Mouse (Mus musculus) stomach, embryonic 14.5 days (tissue): ENCODE measurements around the gene Pogz. TPM values are rescaled to one million over a fixed set of nuclear protein-coding genes. Genes with fewer than 3 reads are reported as not detected.

ENCODE experiments used
- ATAC-seq: fragments of 200-750 bp; cut with Nextera tagmentation; 2 replicates; pipeline ENCODE4 v1.8.0; 2017; ENCODE audit warnings: low read depth, moderate TSS enrichment; ENCODE audit not compliant: insufficient number of reproducible peaks, insufficient read depth, low FRiP score
- H3K27ac ChIP-seq: fragments of 300-500 bp; sonication (generic); 2 replicates; pipeline ENCODE4 v1.5.1; 2014; ENCODE audit warnings: mild to moderate bottlenecking, low read length, moderate library complexity, mixed read lengths
- H3K27me3 ChIP-seq: fragments of 300-500 bp; sonication (generic); 2 replicates; pipeline ENCODE4 v1.6.1; 2014; ENCODE audit warnings: low read length, control low read depth, mixed read lengths; ENCODE audit not compliant: control insufficient read depth, insufficient read depth
- H3K36me3 ChIP-seq: fragments of 300-500 bp; sonication (generic); 2 replicates; pipeline ENCODE4 v1.6.1; 2014; ENCODE audit warnings: mild to moderate bottlenecking, control low read depth, low read length, moderate library complexity, mixed read lengths; ENCODE audit not compliant: control insufficient read depth, insufficient read depth
- H3K4me1 ChIP-seq: fragments of 300-500 bp; sonication (generic); 2 replicates; pipeline ENCODE4 v1.6.1; 2014; ENCODE audit warnings: low read length, control low read depth, mixed read lengths; ENCODE audit not compliant: control insufficient read depth, insufficient read depth
- H3K4me2 ChIP-seq: fragments of 300-500 bp; sonication (generic); replicated peaks from 2 replicates; pipeline ENCODE4 v1.6.1; 2014; ENCODE audit warnings: low read depth, low read length, control low read depth
- H3K4me3 ChIP-seq: fragments of 300-500 bp; sonication (generic); 2 replicates; pipeline ENCODE4 v1.5.1; 2014; ENCODE audit warnings: low read depth, low read length, control low read depth
- H3K9ac ChIP-seq: fragments of 300-500 bp; sonication (generic); replicated peaks from 2 replicates; pipeline ENCODE4 v1.6.1; 2014; ENCODE audit warnings: low read depth, mild to moderate bottlenecking, control low read depth, low read length, moderate library complexity, mixed read lengths
- H3K9me3 ChIP-seq: fragments of 300-500 bp; sonication (generic); 2 replicates; pipeline ENCODE4 v1.6.1; 2016; ENCODE audit warnings: low read depth, low read length, control low read depth; ENCODE audit not compliant: control insufficient read depth
- WGBS: fragments of 180-500 bp; shearing (Covaris S2); extraction: QIAGEN DNeasy Blood & Tissue Kit; methylation state at CpG from one replicate; pipeline ENCODE4 v1.1.7; 2014; 5-methylcytosine and 5-hydroxymethylcytosine counted together
- polyA plus RNA-seq: library from polyadenylated mRNA; unstranded; fragments of >200 nt; fragmentation: Nextera tagmentation; extraction: Ambion mirVana; gene quantifications from 2 replicates; pipeline ENCODE4 v1.2.1, GENCODE M21; 2014

Gene Pogz
- polyA plus RNA-seq, 1 experiment from 2014 or later, result 25.5 TPM

GRCm38 (mm10) chr3:94804976-94805375 lies 32.4 kb upstream of the Pogz start:
- Histone ChIP-seq H3K27ac (no peak overlapping the region), H3K9me3 (no peaks in the 10 kb centered on the region), H3K9ac (0 out of 2 replicates have a peak overlapping the region, but pooled peaks have one; percentile 3), H3K27me3 (no peaks in the 10 kb centered on the region), H3K4me2 (no peak overlapping the region), H3K4me3 (no peak overlapping the region), H3K4me1 (no peaks in the 10 kb centered on the region), H3K36me3 (no peaks in the 10 kb centered on the region)
- no peak for ATAC-seq
- WGBS, result 88% methylated on average over 4 of the region's 4 CpGs

GRCm38 (mm10) chr3:94808296-94808695 lies 29.1 kb upstream of the Pogz start:
- no peak overlapping the region for H3K4me2 ChIP-seq
- no peak for ATAC-seq
- H3K27me3 ChIP-seq, result no peaks in the 10 kb centered on the region
- H3K4me3 ChIP-seq, result no peak overlapping the region
- H3K9ac ChIP-seq, result no peak overlapping the region
- 80% methylated on average over 1 of the region's 1 CpGs for WGBS
- H3K36me3 ChIP-seq, result no peaks in the 10 kb centered on the region
- no peak overlapping the region for H3K27ac ChIP-seq
- no peaks in the 10 kb centered on the region for H3K4me1 ChIP-seq
- no peaks in the 10 kb centered on the region for H3K9me3 ChIP-seq

GRCm38 (mm10) chr3:94811628-94812027 lies 25.7 kb upstream of the Pogz start:
- 17% methylated on average over 4 of the region's 4 CpGs for WGBS
- ATAC-seq, result no peak
- 0 out of 2 replicates have a peak overlapping the region, but pooled peaks have one; percentile 13 for H3K4me2 ChIP-seq

DNA sequence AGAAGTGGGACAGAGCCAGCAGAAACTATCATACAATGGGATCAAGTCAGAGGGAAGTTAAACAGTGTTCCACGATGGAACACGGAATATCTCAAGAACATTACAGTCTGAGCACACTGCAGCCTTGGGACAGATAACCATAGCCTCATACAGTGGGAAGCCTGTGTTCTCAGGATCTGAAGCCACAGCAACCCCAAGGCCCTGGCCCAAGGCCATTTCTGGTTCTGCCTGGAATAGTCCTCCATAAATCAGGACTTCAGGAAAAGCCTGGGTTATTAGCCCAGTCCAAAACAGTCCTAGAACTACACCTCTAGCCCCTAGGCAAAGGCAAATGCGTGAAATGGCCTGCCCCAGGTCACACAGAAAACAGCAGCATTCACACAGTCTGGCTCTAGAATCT lies 23.7 kb upstream of the Pogz start:
- no peaks in the 10 kb centered on the region for H3K36me3 ChIP-seq
- 82% methylated on average over 3 of the region's 3 CpGs for WGBS
- H3K27me3 ChIP-seq, result no peaks in the 10 kb centered on the region
- H3K4me2 ChIP-seq, result no peak overlapping the region
- no peak overlapping the region for H3K4me3 ChIP-seq
- no peak overlapping the region for H3K9ac ChIP-seq
- no peak overlapping the region for H3K27ac ChIP-seq
- ATAC-seq, result no peak
- H3K4me1 ChIP-seq, result no peaks in the 10 kb centered on the region
- H3K9me3 ChIP-seq, result no peaks in the 10 kb centered on the region

More at GRCm38 (mm10) chr3:94811628-94812027, 25.7 kb upstream of the Pogz start:
- Histone ChIP-seq H3K27me3 (no peaks in the 10 kb centered on the region), H3K4me1 (no peaks in the 10 kb centered on the region), H3K36me3 (no peaks in the 10 kb centered on the region), H3K4me3 (no peak overlapping the region), H3K9ac (no peak overlapping the region), H3K27ac (no peak overlapping the region), H3K9me3 (no peaks in the 10 kb centered on the region)

DNA sequence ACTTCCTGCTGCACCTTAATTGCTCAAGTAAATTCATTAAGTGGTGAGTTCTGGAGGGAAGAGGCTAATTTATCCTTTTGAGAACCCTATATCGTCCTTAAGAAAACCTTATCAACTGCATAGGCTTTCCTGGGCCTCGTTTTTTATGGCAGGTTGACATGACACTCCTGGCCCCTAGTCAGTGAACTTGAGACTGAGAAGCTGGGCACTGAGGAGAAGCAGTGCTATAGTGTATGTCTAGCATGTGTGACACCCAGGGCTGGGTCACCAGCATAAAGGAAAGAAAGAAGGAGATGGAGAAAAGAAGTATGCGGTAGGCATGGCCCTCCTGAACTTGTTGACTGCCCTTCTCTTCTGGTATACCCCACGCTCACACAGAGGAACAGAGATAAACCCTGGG lies 23.3 kb upstream of the Pogz start:
- H3K9ac ChIP-seq, result no peak overlapping the region
- H3K4me3 ChIP-seq, result no peak overlapping the region
- no peak for ATAC-seq
- H3K27me3 ChIP-seq, result no peaks in the 10 kb centered on the region
- no peak overlapping the region for H3K4me2 ChIP-seq
- no peaks in the 10 kb centered on the region for H3K9me3 ChIP-seq
- no peaks in the 10 kb centered on the region for H3K36me3 ChIP-seq
- H3K27ac ChIP-seq, result no peak overlapping the region
- WGBS, result 69% methylated on average over 4 of the region's 4 CpGs
- H3K4me1 ChIP-seq, result no peaks in the 10 kb centered on the region

GRCm38 (mm10) chr3:94814663-94815062 lies 22.7 kb upstream of the Pogz start:
- no peaks in the 10 kb centered on the region for H3K9me3 ChIP-seq
- 87% methylated on average over 4 of the region's 4 CpGs for WGBS
- no peak overlapping the region for H3K4me3 ChIP-seq
- no peaks in the 10 kb centered on the region for H3K27me3 ChIP-seq
- no peak overlapping the region for H3K4me2 ChIP-seq
- H3K27ac ChIP-seq, result no peak overlapping the region
- H3K4me1 ChIP-seq, result no peaks in the 10 kb centered on the region; the same call in 1 of the 2 replicates
- ATAC-seq, result no peak
- no peaks in the 10 kb centered on the region for H3K36me3 ChIP-seq
- H3K9ac ChIP-seq, result no peak overlapping the region

DNA sequence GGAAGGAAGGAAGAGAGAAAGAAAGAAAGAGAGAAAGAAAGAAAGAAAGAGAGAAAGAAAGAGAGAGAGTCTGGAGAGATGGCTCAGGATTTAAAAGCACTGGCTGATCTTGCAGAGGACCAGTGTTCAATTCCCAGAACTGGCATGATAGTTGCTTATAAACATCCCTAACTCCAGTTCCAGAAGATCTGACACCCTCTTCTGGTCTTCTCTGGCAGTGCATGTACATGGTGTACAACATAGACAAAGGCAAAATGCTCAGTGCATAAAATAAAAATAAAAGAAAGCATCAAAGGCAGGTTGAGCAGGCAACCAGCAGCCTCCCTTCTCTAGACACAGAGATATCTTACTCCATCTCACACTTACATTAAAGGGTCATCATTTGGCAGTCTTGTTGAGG lies 21.8 kb upstream of the Pogz start:
- Histone ChIP-seq H3K9ac (no peak overlapping the region), H3K27me3 (no peaks in the 10 kb centered on the region), H3K27ac (no peak overlapping the region), H3K9me3 (no peaks in the 10 kb centered on the region), H3K4me2 (no peak overlapping the region), H3K4me1 (peaks cover 3% of the 10 kb centered on the region; the same call in 1 of the 2 replicates), H3K4me3 (no peak overlapping the region), H3K36me3 (no peaks in the 10 kb centered on the region)
- ATAC-seq, result no peak

DNA sequence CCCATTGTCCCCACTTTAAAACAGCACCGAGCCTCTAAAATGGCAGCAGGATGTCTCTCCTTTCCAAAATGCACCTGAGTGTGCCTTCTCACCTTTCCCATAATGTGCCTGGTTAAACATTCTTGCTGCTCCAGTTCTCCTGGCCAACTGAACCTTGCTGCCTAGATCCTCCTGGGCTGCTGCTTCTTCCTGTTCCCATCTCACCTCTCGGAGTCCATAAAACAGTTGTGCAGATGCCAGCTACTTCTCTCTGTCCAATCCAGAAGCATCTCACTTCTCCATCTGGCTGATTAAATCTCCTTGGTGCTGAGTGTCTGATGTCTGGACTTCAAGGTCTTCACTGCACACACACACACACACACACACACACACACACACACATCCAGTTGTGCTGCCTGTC lies 19.6 kb upstream of the Pogz start:
- Histone ChIP-seq H3K4me2 (no peak overlapping the region), H3K9ac (no peak overlapping the region), H3K4me1 (peaks cover 3% of the 10 kb centered on the region; the same call in 1 of the 2 replicates), H3K4me3 (no peak overlapping the region), H3K9me3 (no peaks in the 10 kb centered on the region), H3K27me3 (no peaks in the 10 kb centered on the region), H3K36me3 (no peaks in the 10 kb centered on the region), H3K27ac (no peak overlapping the region)
- 82% methylated on average over 2 of the region's 2 CpGs for WGBS
- no peak for ATAC-seq
